Mouse (Mus musculus): Measurements from ENCODE around the gene Dab1.

Dab1 gene

GRCm38 (mm10) chr4:104513622-104514021, 894.5 kb downstream of the Dab1 start:
- no peak for DNase-seq (ENCODE audit: low spot score)

- no peak for DNase-seq (ENCODE audit: low spot score)
Measured at GRCm38 (mm10) chr4:104514568-104515000, 895.4 kb downstream of the Dab1 start.

GRCm38 (mm10) chr4:104515681-104516080, 896.5 kb downstream of the Dab1 start:
- no peak for DNase-seq (ENCODE audit: low spot score)

- DNase-seq (ENCODE audit: low spot score) = no peak
Measured at GRCm38 (mm10) chr4:104522324-104522723, 903.2 kb downstream of the Dab1 start.

GRCm38 (mm10) chr4:104523776-104524175, 904.6 kb downstream of the Dab1 start:
- no peak for DNase-seq (ENCODE audit: low spot score)

GRCm38 (mm10) chr4:104529905-104530646, 910.9 kb downstream of the Dab1 start:
- no peak for DNase-seq (ENCODE audit: low spot score)

GRCm38 (mm10) chr4:104532846-104533245, 913.7 kb downstream of the Dab1 start:
- DNase-seq (ENCODE audit: low spot score) = no peak

- DNase-seq (ENCODE audit: low spot score) = no peak
Measured at GRCm38 (mm10) chr4:104538420-104538819, 919.3 kb downstream of the Dab1 start.

- DNase-seq (ENCODE audit: low spot score) = no peak
Measured at GRCm38 (mm10) chr4:104539047-104539446, 919.9 kb downstream of the Dab1 start.

- DNase-seq (ENCODE audit: low spot score) = no peak
Measured at GRCm38 (mm10) chr4:104547091-104547490, 927.9 kb downstream of the Dab1 start.

GRCm38 (mm10) chr4:104548287-104548686, 929.1 kb downstream of the Dab1 start:
- DNase-seq (ENCODE audit: low spot score) = no peak

- DNase-seq (ENCODE audit: low spot score) = no peak
Measured at GRCm38 (mm10) chr4:104550581-104551205, 931.5 kb downstream of the Dab1 start.

GRCm38 (mm10) chr4:104551390-104552070, 932.4 kb downstream of the Dab1 start:
- DNase-seq (ENCODE audit: low spot score) = no peak

- no peak for DNase-seq (ENCODE audit: low spot score)
Measured at GRCm38 (mm10) chr4:104555408-104555807, 936.2 kb downstream of the Dab1 start.

- DNase-seq (ENCODE audit: low spot score) = no peak
Measured at GRCm38 (mm10) chr4:104563512-104563911, 944.4 kb downstream of the Dab1 start.

- DNase-seq (ENCODE audit: low spot score) = no peak
Measured at GRCm38 (mm10) chr4:104570523-104570922, 951.4 kb downstream of the Dab1 start.

- no peak for DNase-seq (ENCODE audit: low spot score)
Measured at GRCm38 (mm10) chr4:104572440-104572839, 953.3 kb downstream of the Dab1 start.

- DNase-seq (ENCODE audit: low spot score) = no peak
Measured at GRCm38 (mm10) chr4:104573419-104573818, 954.3 kb downstream of the Dab1 start.

GRCm38 (mm10) chr4:104578370-104578769, 959.2 kb downstream of the Dab1 start:
- no peak for DNase-seq (ENCODE audit: low spot score)

- no peak for DNase-seq (ENCODE audit: low spot score)
Measured at GRCm38 (mm10) chr4:104579946-104580544, 960.9 kb downstream of the Dab1 start.

- DNase-seq (ENCODE audit: low spot score) = no peak
Measured at GRCm38 (mm10) chr4:104582726-104583125, 963.6 kb downstream of the Dab1 start.

- no peak for DNase-seq (ENCODE audit: low spot score)
Measured at GRCm38 (mm10) chr4:104587826-104588225, 968.7 kb downstream of the Dab1 start.

GRCm38 (mm10) chr4:104596936-104597335, 977.8 kb downstream of the Dab1 start:
- DNase-seq (ENCODE audit: low spot score) = no peak

All from ovary, postnatal 14 days (tissue).